Mouse (Mus musculus): ENCODE data around the gene Usp47.

GRCm38 (mm10) chr7:112123612-112124011 lies 100.3 kb downstream of the Usp47 start:
- TF ChIP-seq EP300 (IDR thresholded peaks at IDR 0.05; ENCODE audit: insufficient read depth, low read depth, low read length) = no peak
- TF ChIP-seq POLR2A (IDR thresholded peaks at IDR 0.05; ENCODE audit: insufficient read depth, low read depth, low read length) = no peak
